Mouse (Mus musculus): ENCODE results near the gene Ppargc1a. TPM values are rescaled to one million over a fixed set of nuclear protein-coding genes. Genes with fewer than 3 reads are reported as not detected.
A peak's percentile ranks its signal among the peaks of the same experiment; 100 is the strongest.

Ppargc1a gene
- total RNA-seq, 2 experiments from 2014 or later = 28.9 to 96.0 TPM

GRCm38 (mm10) chr5:51497910-51498517 lies 69.5 kb downstream of the Ppargc1a start:
- DNase-seq = no peak

- DNase-seq = no peak
These were observed 72.1 kb downstream of the Ppargc1a start for GRCm38 (mm10) chr5:51495446-51495845.

- DNase-seq = no peak
These were observed 73.1 kb downstream of the Ppargc1a start for GRCm38 (mm10) chr5:51494358-51494876.

GRCm38 (mm10) chr5:51483768-51484167 lies 83.8 kb downstream of the Ppargc1a start:
- DNase-seq = no peak

GRCm38 (mm10) chr5:51479859-51480258 lies 87.7 kb downstream of the Ppargc1a start:
- no peak for DNase-seq

GRCm38 (mm10) chr5:51479456-51479855 lies 88.1 kb downstream of the Ppargc1a start:
- DNase-seq = no peak

GRCm38 (mm10) chr5:51478319-51478994 lies 89.1 kb downstream of the Ppargc1a start:
- DNase-seq = no peak

- DNase-seq = no peak
These were observed 90.4 kb downstream of the Ppargc1a start for GRCm38 (mm10) chr5:51477140-51477539.

GRCm38 (mm10) chr5:51475034-51475541 lies 92.4 kb downstream of the Ppargc1a start:
- DNase-seq = no peak

GRCm38 (mm10) chr5:51471614-51472013 lies 95.9 kb downstream of the Ppargc1a start:
- DNase-seq = no peak

GRCm38 (mm10) chr5:51466036-51466435 lies 101.5 kb downstream of the Ppargc1a start:
- no peak for DNase-seq

- no peak for DNase-seq
These were observed 115.5 kb downstream of the Ppargc1a start for GRCm38 (mm10) chr5:51452033-51452432.

GRCm38 (mm10) chr5:51447631-51448030 lies 119.9 kb downstream of the Ppargc1a start:
- DNase-seq = no peak

GRCm38 (mm10) chr5:51446299-51447090 lies 121.0 kb downstream of the Ppargc1a start:
- DNase-seq = no peak

- no peak for DNase-seq
These were observed 121.8 kb downstream of the Ppargc1a start for GRCm38 (mm10) chr5:51445726-51446125.

- DNase-seq = peak; percentile 5
These were observed 127.8 kb downstream of the Ppargc1a start for GRCm38 (mm10) chr5:51439773-51440172.

GRCm38 (mm10) chr5:51433905-51434304 lies 133.6 kb downstream of the Ppargc1a start:
- no peak for DNase-seq

- DNase-seq = no peak
These were observed 135.0 kb downstream of the Ppargc1a start for GRCm38 (mm10) chr5:51432532-51432931.

- no peak for DNase-seq
These were observed 135.5 kb downstream of the Ppargc1a start for GRCm38 (mm10) chr5:51432031-51432430.

GRCm38 (mm10) chr5:51426406-51426805 lies 141.1 kb downstream of the Ppargc1a start:
- no peak for DNase-seq

GRCm38 (mm10) chr5:51416377-51416776 lies 151.1 kb downstream of the Ppargc1a start:
- DNase-seq = no peak

- DNase-seq = no peak
These were observed 152.1 kb downstream of the Ppargc1a start for GRCm38 (mm10) chr5:51415456-51415855.
